Mouse (Mus musculus): ENCODE results near the gene Akr1a1. TPM values are rescaled to one million over a fixed set of nuclear protein-coding genes. Genes with fewer than 3 reads are reported as not detected.

The Akr1a1 gene
- total RNA-seq, 2 experiments from 2014 or later, result 376 to 408 TPM

DNA sequence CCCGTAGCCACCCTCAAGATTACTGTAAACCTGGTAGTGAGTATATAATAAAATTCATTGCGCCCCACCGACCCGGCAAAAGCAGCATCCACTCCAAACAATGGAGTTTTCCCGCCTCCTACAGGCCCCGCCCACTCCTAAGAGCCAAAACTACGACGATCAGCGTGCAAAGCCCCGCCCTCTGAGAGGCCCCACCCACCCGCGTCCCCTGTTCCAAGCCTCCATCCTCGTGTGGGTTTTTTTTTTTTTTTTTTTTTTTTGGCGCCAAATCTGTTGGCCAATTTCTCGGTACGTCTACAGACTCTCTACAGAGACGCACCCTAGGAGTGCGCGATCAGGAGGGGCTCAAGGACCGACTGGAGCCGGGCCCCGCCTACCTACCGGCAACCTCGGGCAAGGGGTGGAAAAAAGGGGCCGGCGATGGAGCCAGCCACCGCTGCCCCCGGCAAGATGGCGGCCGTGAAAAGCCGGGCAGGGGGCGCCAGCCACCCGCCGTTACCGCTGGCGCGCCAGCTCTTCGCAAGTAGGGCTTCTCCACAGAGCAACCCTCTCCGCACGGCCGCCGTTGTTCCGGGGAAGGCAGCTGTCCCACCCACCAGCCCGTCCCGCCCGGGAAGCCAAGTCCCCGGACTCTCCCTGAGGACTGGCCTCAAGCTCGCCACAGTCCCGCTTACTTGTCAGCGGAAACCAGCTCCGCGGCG is 24.7 kb downstream of the Akr1a1 start:
- peak overlapping the region; percentile 72 for H3K27ac ChIP-seq
- no peak; the same call in 1 of the 2 replicates for TF ChIP-seq CTCF (IDR thresholded peaks at IDR 0.05)
- intact Hi-C loops (cut with DNase I), result loop anchor here (2.0 to 5.0 kb wide), 2 partner anchors 24 to 70 kb away; partner anchors contain the start of genes Akr1a1, Gpbp1l1 and Tmem69
- H3K4me3 ChIP-seq, result peak overlapping the region; percentile 99
- DNase-seq (ENCODE audit: extremely low spot score in 1 of 2, low spot score in 2 of 2), result peak; percentile 47 to 56

DNA sequence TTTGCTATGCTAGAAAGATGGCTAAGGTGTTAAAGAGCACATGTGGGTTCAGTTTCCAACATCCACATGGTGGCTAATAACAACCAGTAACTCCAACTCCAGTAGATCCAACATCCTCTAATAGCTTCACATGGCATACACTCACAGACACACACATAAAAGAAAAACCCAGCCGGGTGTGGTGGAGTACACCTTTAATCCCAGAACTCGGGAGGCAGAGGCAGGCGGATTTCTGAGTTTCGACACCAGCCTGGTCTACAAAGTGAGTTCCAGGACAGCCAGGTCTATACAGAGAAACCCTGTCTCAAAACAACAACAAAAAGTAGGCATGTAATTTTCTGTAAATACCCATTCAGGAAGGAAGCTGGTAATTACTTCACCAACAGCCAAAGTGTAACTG is 26.6 kb downstream of the Akr1a1 start:
- intact Hi-C loops (cut with DNase I), result loop anchor here (5.0 kb wide), 1 partner anchor 68 kb away; the partner anchor contains the start of genes Gpbp1l1 and Tmem69
- no peak overlapping the region for H3K27ac ChIP-seq
- DNase-seq (ENCODE audit: extremely low spot score in 1 of 2, low spot score in 2 of 2), result no peak
- TF ChIP-seq CTCF (IDR thresholded peaks at IDR 0.05), result no peak
- H3K4me3 ChIP-seq, result no peak overlapping the region

DNA sequence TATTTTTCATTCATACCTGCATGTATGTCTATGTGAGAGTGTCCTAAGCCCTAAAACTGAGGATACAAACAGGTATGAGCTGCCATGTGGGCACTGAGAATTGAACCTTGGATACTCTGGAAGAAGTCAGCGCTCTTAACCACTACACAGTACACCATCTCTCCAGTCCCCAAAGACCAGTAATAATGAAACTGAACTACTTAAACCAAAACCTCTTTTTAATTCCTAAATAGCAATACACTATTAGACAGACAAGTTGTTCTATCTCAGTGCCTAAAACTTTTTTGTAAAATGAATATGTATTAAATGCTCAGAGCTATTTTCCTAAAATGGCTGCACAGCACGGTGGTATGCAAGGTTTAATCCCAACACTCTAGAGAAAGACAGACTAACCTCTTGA is 36.2 kb downstream of the Akr1a1 start:
- no peak overlapping the region for H3K27ac ChIP-seq
- no peak for DNase-seq (ENCODE audit: extremely low spot score in 1 of 2, low spot score in 2 of 2)
- intact Hi-C loops (cut with DNase I), result no loop called here
- no peak for TF ChIP-seq CTCF (IDR thresholded peaks at IDR 0.05)
- no peak overlapping the region for H3K4me3 ChIP-seq

DNA sequence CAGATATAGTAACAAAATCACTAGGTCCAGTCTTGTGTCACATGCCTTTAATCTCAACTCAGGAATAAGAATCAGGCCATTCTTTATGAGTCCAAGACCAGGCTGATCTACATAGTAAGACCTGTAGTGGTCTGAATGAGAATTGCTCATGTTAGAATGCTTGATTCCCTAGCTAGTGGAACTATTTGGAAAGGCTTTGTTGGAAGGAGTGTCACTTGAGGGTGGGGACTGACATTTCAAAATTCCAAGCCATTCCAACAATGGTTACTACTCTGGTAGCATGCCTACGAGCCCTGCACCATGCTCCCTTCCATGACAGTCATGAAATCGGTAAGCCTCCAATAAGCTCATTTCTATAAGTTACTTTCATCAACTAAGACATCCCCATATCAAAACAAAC is 38.9 kb downstream of the Akr1a1 start:
- intact Hi-C loops (cut with DNase I), result no loop called here
- DNase-seq (ENCODE audit: extremely low spot score in 1 of 2, low spot score in 2 of 2), result no peak
- TF ChIP-seq CTCF (IDR thresholded peaks at IDR 0.05), result no peak
- no peak overlapping the region for H3K27ac ChIP-seq
- H3K4me3 ChIP-seq, result no peak overlapping the region

DNA sequence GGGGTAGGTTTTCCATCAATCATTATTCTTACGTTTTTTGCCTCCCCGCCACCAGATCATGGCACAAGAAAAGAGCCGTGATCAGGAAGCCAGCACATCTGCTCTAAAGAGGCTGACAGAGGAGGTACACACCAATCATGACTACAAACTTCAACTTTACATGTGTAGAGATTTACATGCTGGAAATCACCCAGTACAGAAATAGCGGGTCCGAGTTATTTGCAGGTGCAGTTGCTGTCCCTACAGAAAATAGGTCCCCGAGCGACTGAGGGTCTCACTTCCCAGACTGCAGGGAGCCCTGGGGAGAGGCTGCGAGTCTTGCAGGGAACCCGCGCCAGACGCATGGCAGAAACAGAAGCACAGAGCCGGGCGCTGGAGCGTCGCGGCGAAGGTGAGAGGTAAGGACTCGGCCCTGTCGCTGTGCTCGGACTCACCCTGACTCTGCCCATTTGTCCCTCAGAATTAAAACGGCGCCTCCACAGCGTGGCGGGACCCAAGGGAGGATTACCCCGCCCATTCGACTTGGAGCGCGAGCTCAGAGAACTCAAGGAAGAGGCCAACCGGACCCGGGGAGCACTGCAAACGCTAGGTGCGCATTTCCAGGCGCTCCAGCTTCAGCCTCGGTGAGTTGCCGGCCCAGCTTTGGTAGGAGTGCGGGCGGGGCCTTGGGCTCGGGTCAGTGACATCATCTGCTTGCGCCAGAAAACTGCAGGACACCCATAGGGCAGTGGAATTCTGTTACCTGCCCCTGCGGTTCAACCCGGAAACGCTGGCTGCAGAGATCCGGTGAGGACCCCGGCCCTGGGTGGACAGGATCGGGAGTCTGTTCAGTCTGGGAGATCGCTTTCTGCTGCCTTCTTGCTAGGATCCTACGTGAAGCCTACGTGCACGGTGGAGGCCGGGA is 54.2 kb downstream of the Akr1a1 start:
- H3K4me3 ChIP-seq, result peak overlapping the region; percentile 65
- peak overlapping the region; percentile 91 for H3K27ac ChIP-seq
- intact Hi-C loops (cut with DNase I), result loop anchor here (2.0 kb wide), 1 partner anchor 38 kb away; no protein-coding TSS in a partner anchor
- peak; percentile 88 to 92 for DNase-seq (ENCODE audit: extremely low spot score in 1 of 2, low spot score in 2 of 2)
- peak; percentile 26 for TF ChIP-seq CTCF (IDR thresholded peaks at IDR 0.05)

DNA sequence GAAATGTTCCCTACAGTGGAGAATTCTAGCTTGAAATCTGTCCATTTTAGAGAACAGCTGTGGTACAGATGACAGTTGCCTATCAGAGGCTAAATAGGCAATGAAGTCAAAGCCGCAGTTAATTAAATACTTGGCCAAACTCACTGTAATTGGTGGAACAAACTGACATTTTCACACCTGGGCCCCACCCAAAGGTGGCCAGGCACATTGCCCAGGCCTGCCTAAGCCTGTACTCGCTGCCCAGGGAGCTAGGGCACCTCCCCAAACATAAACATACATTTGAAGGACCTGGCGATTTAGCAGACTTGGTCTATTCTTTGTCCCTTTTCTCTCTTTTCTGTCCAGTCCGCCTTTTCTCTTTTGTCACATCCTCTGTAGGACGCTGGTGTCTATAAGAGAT is 55.1 kb downstream of the Akr1a1 start, which contains the start of gene Ccdc17:
TSS of gene Ccdc17 (plus strand) at position 276 of the 400 bp plus-strand sequence.
- peak within 1 kb of the TSS; percentile 65 for H3K4me3 ChIP-seq
- DNase-seq (ENCODE audit: extremely low spot score in 1 of 2, low spot score in 2 of 2), result peak in 1 of 2 experiments; percentile 12
- no peak for TF ChIP-seq CTCF (IDR thresholded peaks at IDR 0.05)
- intact Hi-C loops (cut with DNase I), result loop anchor here (2.0 kb wide), 1 partner anchor 38 kb away; no protein-coding TSS in a partner anchor
- H3K27ac ChIP-seq, result peak within 1 kb of the TSS; percentile 91

DNA sequence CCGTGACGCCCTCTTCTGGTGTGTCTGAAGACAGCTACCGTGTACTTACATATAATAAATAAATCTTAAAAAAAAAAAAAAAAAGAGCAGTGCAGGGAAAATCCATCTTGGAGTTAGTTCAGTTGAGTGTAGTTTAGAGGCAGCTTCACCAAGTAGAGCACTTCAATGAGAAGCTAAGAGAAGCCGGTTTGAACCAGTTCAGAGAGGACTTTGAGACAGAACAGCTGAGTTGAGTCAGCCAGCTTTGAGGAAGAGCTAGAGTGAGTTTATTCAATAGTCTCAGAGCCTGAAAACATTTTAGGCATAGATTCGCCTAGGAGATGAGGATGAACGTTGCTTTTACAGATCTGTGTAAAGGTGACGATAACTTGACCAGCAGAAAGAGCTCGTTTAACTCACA is 55.7 kb downstream of the Akr1a1 start:
- TF ChIP-seq CTCF (IDR thresholded peaks at IDR 0.05), result no peak; the same call in 1 of the 2 replicates
- no peak overlapping the region for H3K4me3 ChIP-seq
- no peak for DNase-seq (ENCODE audit: extremely low spot score in 1 of 2, low spot score in 2 of 2)
- intact Hi-C loops (cut with DNase I), result loop anchor here (2.0 kb wide), 1 partner anchor 37 kb away; no protein-coding TSS in a partner anchor
- H3K27ac ChIP-seq, result no peak overlapping the region

Other genes starting within 250 kb of the Akr1a1 start
- gene Mast2, start 187.5 kb downstream of the Akr1a1 start, total RNA-seq (2021), result 100 to 1,000 TPM; 115 to 121 TPM
- 10 to 100 TPM; 17.8 to 20.2 TPM for gene Ipp, start 144.1 kb downstream of the Akr1a1 start, total RNA-seq (2021)
- 10 to 100 TPM in 1 of 2 experiments, 1 to 10 TPM in 1; 9.9 to 10.6 TPM for gene Tmem69, start 95.7 kb downstream of the Akr1a1 start, total RNA-seq (2021)
- 10 to 100 TPM; 44.5 to 46.9 TPM for gene Gpbp1l1, start 94.0 kb downstream of the Akr1a1 start, total RNA-seq (2021)
- 1 to 10 TPM; 5.7 to 6.0 TPM for gene Ccdc17, start 55.0 kb downstream of the Akr1a1 start, total RNA-seq (2021)
- 10 to 100 TPM; 32.6 to 34.9 TPM for gene Nasp, start 23.7 kb downstream of the Akr1a1 start, total RNA-seq (2021)
- gene Prdx1, start 33.9 kb upstream of the Akr1a1 start, total RNA-seq (2021), result 100 to 1,000 TPM; 136 to 139 TPM
- 10 to 100 TPM; 15.2 to 15.4 TPM for gene Mmachc, start 56.7 kb upstream of the Akr1a1 start, total RNA-seq (2021)
- gene Ccdc163, start 56.8 kb upstream of the Akr1a1 start, total RNA-seq (2021), result 1 to 10 TPM; 4.2 to 7.6 TPM
- 1 to 10 TPM; 3.8 to 4.6 TPM for gene Tesk2, start 69.3 kb upstream of the Akr1a1 start, total RNA-seq (2021)
- gene Toe1, start 156.0 kb upstream of the Akr1a1 start, total RNA-seq (2021), result 10 to 100 TPM; 13.0 to 13.4 TPM
- gene Mutyh, start 156.0 kb upstream of the Akr1a1 start, total RNA-seq (2021), result 1 to 10 TPM; 2.5 to 3.8 TPM
- gene Hpdl, start 170.0 kb upstream of the Akr1a1 start, total RNA-seq (2021), result 1 to 10 TPM; 1.4 to 1.6 TPM
- 10 to 100 TPM in 1 of 2 experiments, 1 to 10 TPM in 1; 9.3 to 11.0 TPM for gene Zswim5, start 225.7 kb upstream of the Akr1a1 start, total RNA-seq (2021)

Measured in left cerebral cortex, adult 2 months (tissue).